Mouse (Mus musculus) embryonic facial prominence, embryonic 12.5 days (tissue): ENCODE measurements around the gene Ssxb3. TPM values are rescaled to one million over a fixed set of nuclear protein-coding genes. Genes with fewer than 3 reads are reported as not detected.
"Not testable (repeated sequence)": the region's sequence is repeated elsewhere in the genome, so short reads cannot be mapped to it uniquely, and the experiment has no call there.

Experiments
- ATAC-seq: fragments of 200-750 bp; cut with Nextera tagmentation; 2 replicates; pipeline ENCODE4 v1.8.0; 2017; ENCODE audit not compliant: insufficient number of reproducible peaks, insufficient read depth, low FRiP score, low TSS enrichment
- H3K27ac ChIP-seq: fragments of 300-500 bp; sonication (generic); 2 replicates; pipeline ENCODE4 v1.5.1; 2016; ENCODE audit warnings: mild to moderate bottlenecking
- H3K27me3 ChIP-seq: fragments of 300-500 bp; sonication (generic); 2 replicates; pipeline ENCODE4 v1.6.1; 2016; ENCODE audit warnings: mild to moderate bottlenecking, moderate library complexity
- H3K36me3 ChIP-seq: fragments of 300-500 bp; sonication (generic); 2 replicates; pipeline ENCODE4 v1.6.1; 2016; ENCODE audit warnings: mild to moderate bottlenecking
- H3K4me1 ChIP-seq: fragments of 300-500 bp; sonication (generic); 2 replicates; pipeline ENCODE4 v1.6.1; 2016
- H3K4me2 ChIP-seq: fragments of 300-500 bp; sonication (generic); replicated peaks from 2 replicates; pipeline ENCODE4 v1.6.1; 2016; ENCODE audit warnings: mild to moderate bottlenecking, moderate library complexity
- H3K4me3 ChIP-seq: fragments of 300-500 bp; sonication (generic); 2 replicates; pipeline ENCODE4 v1.5.1; 2016; ENCODE audit warnings: mild to moderate bottlenecking
- H3K9ac ChIP-seq: fragments of 300-500 bp; sonication (generic); 2 replicates; pipeline ENCODE4 v1.6.1; 2016; ENCODE audit warnings: mild to moderate bottlenecking, moderate library complexity
- H3K9me3 ChIP-seq: fragments of 300-500 bp; sonication (generic); 2 replicates; pipeline ENCODE4 v1.6.1; 2016; ENCODE audit warnings: mild to moderate bottlenecking, moderate library complexity
- WGBS: fragments of 180-500 bp; shearing (Covaris S2); methylation state at CpG from one replicate; pipeline ENCODE4 v1.1.7; 2016; 5-methylcytosine and 5-hydroxymethylcytosine counted together
- polyA plus RNA-seq: library from polyadenylated mRNA; unstranded; fragments of >200 nt; fragmentation: Nextera tagmentation; extraction: Ambion mirVana; gene quantifications from 2 replicates; pipeline ENCODE4 v1.2.1, GENCODE M21; 2016

The Ssxb3 gene
- polyA plus RNA-seq, result not detected in 2 replicates

DNA sequence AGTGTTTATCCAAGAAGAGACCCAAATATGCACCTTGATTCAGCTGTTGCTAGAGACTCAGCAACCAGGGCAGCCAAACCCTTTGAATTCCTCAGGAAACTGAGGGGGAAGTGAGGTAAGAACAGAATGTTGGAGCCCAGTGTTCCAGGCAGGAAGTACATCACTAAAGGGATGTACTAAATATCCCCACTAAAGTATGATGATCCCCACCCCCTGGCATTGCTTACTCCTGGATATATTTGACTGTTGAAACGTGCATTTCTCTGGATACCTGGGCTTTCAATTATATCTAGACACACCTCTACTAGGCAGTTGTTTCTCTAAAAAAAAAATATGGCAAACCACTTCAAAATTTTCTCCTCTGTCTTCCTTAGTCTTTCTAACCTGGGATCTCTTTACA is at the start of gene Ssxb3:
Ssxb3 (minus strand) TSS at position 101 of the 400 bp plus-strand sequence.
- not testable (repeated sequence) for H3K9ac ChIP-seq, H3K4me2 ChIP-seq, H3K27ac ChIP-seq, H3K4me3 ChIP-seq, H3K27me3 ChIP-seq, H3K36me3 ChIP-seq, H3K9me3 ChIP-seq, H3K4me1 ChIP-seq, ATAC-seq
- 36% methylated on average over 1 of the region's 1 CpGs for WGBS

DNA sequence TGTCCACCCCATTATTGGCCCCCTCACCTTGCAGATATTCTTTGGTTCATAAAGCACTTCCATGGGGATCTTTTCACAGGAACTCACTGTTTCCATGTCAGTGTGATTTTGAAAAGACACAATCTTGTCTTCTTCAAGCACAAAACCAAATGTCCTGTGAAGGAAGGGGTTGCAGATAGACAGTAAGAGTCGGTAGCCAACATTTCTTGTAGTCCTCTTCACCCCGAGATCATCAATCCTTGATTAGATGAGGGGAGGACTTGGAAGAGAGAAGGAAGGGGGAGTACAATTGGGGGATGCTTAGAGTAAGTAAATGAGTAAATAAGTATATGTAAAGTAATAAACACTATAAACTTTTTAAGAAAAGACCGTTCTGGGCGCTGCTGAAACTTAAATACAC is 43.5 kb downstream of the Ssxb3 start, which contains the start of gene Ssxb6:
Ssxb6 (minus strand) TSS at position 101 of the 400 bp plus-strand sequence.
- WGBS, result 73% methylated on average over 4 of the region's 4 CpGs
- not testable (repeated sequence) for ATAC-seq, H3K9me3 ChIP-seq

More for the DNA sequence above, 43.5 kb downstream of the Ssxb3 start, which contains the start of gene Ssxb6:
- H3K4me1 ChIP-seq, H3K27ac ChIP-seq, H3K4me3 ChIP-seq, H3K27me3 ChIP-seq, H3K9ac ChIP-seq, H3K4me2 ChIP-seq, H3K36me3 ChIP-seq: not testable (repeated sequence)

Other genes with a start within 250 kb of the Ssxb3 start
- not detected in 2 replicates for gene Ssxb9, start 224.8 kb downstream of the Ssxb3 start, polyA plus RNA-seq
- not detected in 2 replicates for gene Ssxb1, start 178.5 kb downstream of the Ssxb3 start, polyA plus RNA-seq
- gene Ssxb2, start 130.1 kb downstream of the Ssxb3 start, polyA plus RNA-seq, result not detected in 2 replicates
- gene Gm14459, start 66.9 kb downstream of the Ssxb3 start, polyA plus RNA-seq, result not detected in 2 replicates
- not detected in 2 replicates for gene Ssxb6, start 43.6 kb downstream of the Ssxb3 start, polyA plus RNA-seq
- not detected in 2 replicates for gene Ssxb8, start 99.0 kb upstream of the Ssxb3 start, polyA plus RNA-seq
- gene Ssx9, start 156.6 kb upstream of the Ssxb3 start, polyA plus RNA-seq, result not detected in 2 replicates
- not detected in 2 replicates for gene Ssxb5, start 211.9 kb upstream of the Ssxb3 start, polyA plus RNA-seq